Mouse (Mus musculus): ENCODE results near the gene Sart3. TPM values are rescaled to one million over a fixed set of nuclear protein-coding genes. Genes with fewer than 3 reads are reported as not detected.

The Sart3 gene
- total RNA-seq, 1 experiment: 78.0 TPM

GRCm38 (mm10) chr5:113723567-113724237 lies 48.6 kb downstream of the Sart3 start:
- no peak overlapping the region for H3K4me3 ChIP-seq (ENCODE audit: insufficient read depth in 1 of 2, low read depth in 1 of 2, low read length in 2 of 2, poor library complexity in 1 of 2, severe bottlenecking in 1 of 2)

GRCm38 (mm10) chr5:113722224-113723013 lies 49.9 kb downstream of the Sart3 start:
- Histone ChIP-seq H3K9me3 (ENCODE audit: control insufficient read depth, insufficient read depth, low read depth, low read length) (no peaks in the 10 kb centered on the region), H3K36me3 (ENCODE audit: control insufficient read depth, insufficient read depth, low read length, poor library complexity, severe bottlenecking) (no peaks in the 10 kb centered on the region), H3K9ac (ENCODE audit: insufficient read depth, low read depth, low read length, poor library complexity, severe bottlenecking) (no peak overlapping the region), H3K27ac (ENCODE audit: insufficient read depth, low read depth, low read length, poor library complexity, severe bottlenecking) (peak overlapping the region; percentile 40; the same call in 1 of the 2 replicates), H3K4me3 (ENCODE audit: insufficient read depth in 1 of 2, low read depth in 1 of 2, low read length in 2 of 2, poor library complexity in 1 of 2, severe bottlenecking in 1 of 2) (no peak overlapping the region), H3K4me1 (ENCODE audit: control insufficient read depth in 2 of 2, insufficient read depth in 2 of 2, low read length in 2 of 2, poor library complexity in 1 of 2) (peaks cover 0 to 19% of the 10 kb centered on the region in 2 experiments; a peak in 2 of 4 replicates)
- in situ Hi-C loops (cut with MboI; ENCODE audit: low sequenced_read_pairs in 2 of 2, unreplicated experiment in 2 of 2): loop anchor here (10.0 kb wide), 2 partner anchors 248 to 348 kb away; no protein-coding TSS in a partner anchor
- TF ChIP-seq HCFC1 (IDR thresholded peaks at IDR 0.05; ENCODE audit: borderline replicate concordance, insufficient read depth, low read length): no peak
- TF ChIP-seq ZC3H11A (IDR thresholded peaks at IDR 0.05; ENCODE audit: borderline replicate concordance, low read depth, low read length): peak; percentile 26; the same call in 1 of the 2 replicates
- no peak for TF ChIP-seq MAFK (IDR thresholded peaks at IDR 0.05; ENCODE audit: insufficient read depth, low read depth, low read length)
- no peak for TF ChIP-seq ZNF384 (IDR thresholded peaks at IDR 0.05; ENCODE audit: low read depth, low read length)
- TF ChIP-seq CHD2 (IDR thresholded peaks at IDR 0.05; ENCODE audit: low read depth, low read length): no peak
- no peak for DNase-seq (ENCODE audit: low read depth, low spot score)

More at GRCm38 (mm10) chr5:113723567-113724237, 48.6 kb downstream of the Sart3 start:
- H3K9ac ChIP-seq (ENCODE audit: insufficient read depth, low read depth, low read length, poor library complexity, severe bottlenecking): 0 out of 2 replicates have a peak overlapping the region, but pooled peaks have one; percentile 2
- in situ Hi-C loops (cut with MboI; ENCODE audit: low sequenced_read_pairs in 2 of 2, unreplicated experiment in 2 of 2): loop anchor here (10.0 kb wide), 2 partner anchors 249 to 349 kb away; no protein-coding TSS in a partner anchor
- no peaks in the 10 kb centered on the region for H3K9me3 ChIP-seq (ENCODE audit: control insufficient read depth, insufficient read depth, low read depth, low read length)
- H3K4me1 ChIP-seq (ENCODE audit: control insufficient read depth in 2 of 2, insufficient read depth in 2 of 2, low read length in 2 of 2, poor library complexity in 1 of 2): peaks cover 0 to 14% of the 10 kb centered on the region in 2 experiments; a peak in 2 of 4 replicates
- TF ChIP-seq HCFC1 (IDR thresholded peaks at IDR 0.05; ENCODE audit: borderline replicate concordance, insufficient read depth, low read length) (no peak), ZC3H11A (IDR thresholded peaks at IDR 0.05; ENCODE audit: borderline replicate concordance, low read depth, low read length) (no peak), MAFK (IDR thresholded peaks at IDR 0.05; ENCODE audit: insufficient read depth, low read depth, low read length) (no peak)
- no peak for DNase-seq (ENCODE audit: low read depth, low spot score)
- H3K36me3 ChIP-seq (ENCODE audit: control insufficient read depth, insufficient read depth, low read length, poor library complexity, severe bottlenecking): no peaks in the 10 kb centered on the region
- peak overlapping the region; percentile 26; the same call in 1 of the 2 replicates for H3K27ac ChIP-seq (ENCODE audit: insufficient read depth, low read depth, low read length, poor library complexity, severe bottlenecking)

DNA sequence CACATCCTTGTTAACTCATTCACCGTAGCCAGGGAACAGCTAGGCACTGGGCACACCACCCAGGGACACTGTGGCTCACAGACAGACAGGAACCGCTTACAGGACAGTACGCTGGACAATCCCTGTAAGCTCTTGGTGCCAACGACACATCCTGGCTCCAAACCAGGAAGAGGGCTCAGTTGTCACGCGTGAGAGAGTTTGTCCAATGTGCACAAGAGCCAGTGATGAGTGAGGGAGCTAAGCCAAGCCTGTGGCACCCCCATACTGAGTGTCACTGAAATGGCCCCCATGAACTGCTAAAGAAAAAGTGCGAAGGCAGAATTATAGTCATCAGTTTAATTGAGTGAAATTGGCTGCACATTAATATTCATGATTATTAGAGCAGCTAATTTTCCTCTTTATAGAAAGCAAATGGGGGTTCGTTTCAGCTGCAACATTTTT lies 53.1 kb downstream of the Sart3 start:
- in situ Hi-C loops (cut with MboI; ENCODE audit: low sequenced_read_pairs in 2 of 2, unreplicated experiment in 2 of 2): no loop called here
- H3K4me1 ChIP-seq (ENCODE audit: control insufficient read depth in 2 of 2, insufficient read depth in 2 of 2, low read length in 2 of 2, poor library complexity in 1 of 2): peaks cover 0 to 25% of the 10 kb centered on the region in 2 experiments; a peak in 2 of 4 replicates
- no peak overlapping the region for H3K4me3 ChIP-seq (ENCODE audit: insufficient read depth in 1 of 2, low read depth in 1 of 2, low read length in 2 of 2, poor library complexity in 1 of 2, severe bottlenecking in 1 of 2)

GRCm38 (mm10) chr5:113716581-113717388 lies 55.5 kb downstream of the Sart3 start:
- TF ChIP-seq HCFC1 (IDR thresholded peaks at IDR 0.05; ENCODE audit: borderline replicate concordance, insufficient read depth, low read length) (no peak), MAFK (IDR thresholded peaks at IDR 0.05; ENCODE audit: insufficient read depth, low read depth, low read length) (no peak), ZC3H11A (IDR thresholded peaks at IDR 0.05; ENCODE audit: borderline replicate concordance, low read depth, low read length) (no peak), CHD2 (IDR thresholded peaks at IDR 0.05; ENCODE audit: low read depth, low read length) (no peak), ZNF384 (IDR thresholded peaks at IDR 0.05; ENCODE audit: low read depth, low read length) (no peak)
- Histone ChIP-seq H3K4me1 (ENCODE audit: control insufficient read depth in 2 of 2, insufficient read depth in 2 of 2, low read length in 2 of 2, poor library complexity in 1 of 2) (peaks cover 0 to 14% of the 10 kb centered on the region in 2 experiments; a peak in 2 of 4 replicates), H3K4me3 (ENCODE audit: insufficient read depth in 1 of 2, low read depth in 1 of 2, low read length in 2 of 2, poor library complexity in 1 of 2, severe bottlenecking in 1 of 2) (no peak overlapping the region), H3K36me3 (ENCODE audit: control insufficient read depth, insufficient read depth, low read length, poor library complexity, severe bottlenecking) (no peaks in the 10 kb centered on the region), H3K27ac (ENCODE audit: insufficient read depth, low read depth, low read length, poor library complexity, severe bottlenecking) (no peak overlapping the region), H3K9me3 (ENCODE audit: control insufficient read depth, insufficient read depth, low read depth, low read length) (no peaks in the 10 kb centered on the region), H3K9ac (ENCODE audit: insufficient read depth, low read depth, low read length, poor library complexity, severe bottlenecking) (no peak overlapping the region)
- in situ Hi-C loops (cut with MboI; ENCODE audit: low sequenced_read_pairs in 2 of 2, unreplicated experiment in 2 of 2): no loop called here
- peak; percentile 96 for DNase-seq (ENCODE audit: low read depth, low spot score)

More for the DNA sequence above, 53.1 kb downstream of the Sart3 start:
- Histone ChIP-seq H3K36me3 (ENCODE audit: control insufficient read depth, insufficient read depth, low read length, poor library complexity, severe bottlenecking) (no peaks in the 10 kb centered on the region), H3K27ac (ENCODE audit: insufficient read depth, low read depth, low read length, poor library complexity, severe bottlenecking) (no peak overlapping the region), H3K9ac (ENCODE audit: insufficient read depth, low read depth, low read length, poor library complexity, severe bottlenecking) (no peak overlapping the region), H3K9me3 (ENCODE audit: control insufficient read depth, insufficient read depth, low read depth, low read length) (no peaks in the 10 kb centered on the region)
- no peak for TF ChIP-seq CHD2 (IDR thresholded peaks at IDR 0.05; ENCODE audit: low read depth, low read length)
- TF ChIP-seq ZC3H11A (IDR thresholded peaks at IDR 0.05; ENCODE audit: borderline replicate concordance, low read depth, low read length): no peak
- no peak for TF ChIP-seq MAFK (IDR thresholded peaks at IDR 0.05; ENCODE audit: insufficient read depth, low read depth, low read length)
- TF ChIP-seq ZNF384 (IDR thresholded peaks at IDR 0.05; ENCODE audit: low read depth, low read length): no peak
- no peak for TF ChIP-seq HCFC1 (IDR thresholded peaks at IDR 0.05; ENCODE audit: borderline replicate concordance, insufficient read depth, low read length)
- no peak for DNase-seq (ENCODE audit: low read depth, low spot score)

All from ES-E14 (cell line).